Mouse (Mus musculus): ENCODE measurements around the gene 1700034I23Rik. TPM values are rescaled to one million over a fixed set of nuclear protein-coding genes. Genes with fewer than 3 reads are reported as not detected.
"Not testable (repeated sequence)": the region's sequence is repeated elsewhere in the genome, so short reads cannot be mapped to it uniquely, and the experiment has no call there.

Gene 1700034I23Rik
- under 1 TPM in 1 of 2 experiments, not detected in 1; 0.11 TPM for total RNA-seq (2021)
- long read RNA-seq, experiment 1 = 0 reads
- long read RNA-seq, experiment 2, partial matches to known transcripts = 0 of 1 reads
- long read RNA-seq, experiment 2, other reads (novel, unspliced or antisense) = 0 of 1 reads

DNA sequence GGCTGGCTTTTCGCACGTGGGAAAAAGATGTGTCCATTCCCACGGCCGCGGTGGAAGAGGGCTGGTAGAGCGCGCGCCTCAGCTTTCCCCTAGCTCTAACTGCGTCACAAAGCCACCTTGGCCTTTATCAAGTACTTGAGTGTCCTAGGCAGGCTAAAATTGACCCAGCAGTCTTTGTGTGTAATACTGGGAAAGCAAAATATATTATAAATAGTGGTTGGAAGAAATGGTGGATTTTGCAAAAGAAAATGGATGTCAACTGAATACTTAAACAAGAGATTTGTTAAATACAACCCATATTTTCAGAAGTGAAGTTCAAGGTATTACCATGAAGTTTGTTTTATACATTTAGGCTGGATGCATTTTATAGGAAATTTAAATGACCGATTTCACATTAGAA lies at the start of gene 1700034I23Rik:
1700034I23Rik (minus strand) TSS at position 101 of the 400 bp plus-strand sequence.
- intact Hi-C loops (cut with DNase I); H3K4me3 ChIP-seq; DNase-seq; H3K27ac ChIP-seq: not testable (repeated sequence)

DNA sequence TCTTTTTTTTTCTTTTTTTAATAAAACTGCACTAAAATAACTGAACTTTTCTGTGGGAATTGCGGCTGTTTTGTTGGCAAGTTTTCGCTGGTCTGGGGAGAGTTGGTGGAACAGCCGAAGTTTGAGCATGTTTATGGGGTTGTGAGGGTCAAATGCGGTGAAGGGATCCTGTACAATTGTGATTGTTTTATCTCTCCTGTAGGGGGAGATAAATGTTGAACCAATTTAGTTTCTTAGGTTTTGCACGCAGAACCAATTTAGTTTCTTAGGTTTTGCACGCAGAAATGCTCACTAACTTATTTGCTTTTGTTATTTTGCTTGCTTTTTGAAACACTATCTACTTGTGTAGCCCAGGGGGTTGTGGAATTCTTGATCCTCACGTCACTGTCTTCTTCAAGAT lies 49.0 kb upstream of the 1700034I23Rik start:
- intact Hi-C loops (cut with DNase I) = no loop called here
- peak; percentile 54 for TF ChIP-seq CTCF (IDR thresholded peaks at IDR 0.05)
- Histone ChIP-seq H3K4me3 (peak overlapping the region; percentile 92), H3K27ac (peak overlapping the region; percentile 96)
- no peak for DNase-seq

DNA sequence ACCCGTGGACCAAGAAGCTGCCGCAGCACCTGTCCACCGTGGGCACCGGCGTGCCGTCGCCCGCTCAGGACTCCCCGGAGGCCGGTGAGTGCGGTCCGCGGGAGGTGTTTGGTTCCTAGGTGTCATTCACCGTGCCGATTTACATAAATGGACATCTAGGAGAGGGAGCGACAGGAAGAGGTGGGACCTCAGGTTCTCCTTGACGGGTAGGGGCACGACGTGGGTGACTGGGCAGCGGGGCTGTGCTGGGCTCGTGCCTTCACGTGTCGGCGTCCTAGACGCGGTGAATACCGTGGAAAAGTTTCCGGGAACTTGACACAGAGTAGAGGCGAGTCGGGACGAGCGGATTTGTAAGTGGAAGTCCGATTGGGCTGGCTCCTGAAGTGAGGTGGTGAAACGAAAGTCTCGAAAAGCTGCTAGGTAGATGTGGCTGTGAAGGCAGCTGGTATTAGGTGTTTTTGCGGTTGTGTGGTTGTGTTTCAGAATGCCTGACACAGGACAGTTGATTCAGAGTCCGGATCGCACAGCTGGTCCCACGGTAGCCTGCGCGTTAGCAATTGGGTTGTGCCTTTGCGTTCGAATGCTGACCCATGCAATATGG lies 48.4 kb upstream of the 1700034I23Rik start:
- no peak for TF ChIP-seq CTCF (IDR thresholded peaks at IDR 0.05)
- Histone ChIP-seq H3K27ac (peak overlapping the region; percentile 96), H3K4me3 (peak overlapping the region; percentile 92)
- peak; percentile 80 for DNase-seq
- intact Hi-C loops (cut with DNase I) = no loop called here

DNA sequence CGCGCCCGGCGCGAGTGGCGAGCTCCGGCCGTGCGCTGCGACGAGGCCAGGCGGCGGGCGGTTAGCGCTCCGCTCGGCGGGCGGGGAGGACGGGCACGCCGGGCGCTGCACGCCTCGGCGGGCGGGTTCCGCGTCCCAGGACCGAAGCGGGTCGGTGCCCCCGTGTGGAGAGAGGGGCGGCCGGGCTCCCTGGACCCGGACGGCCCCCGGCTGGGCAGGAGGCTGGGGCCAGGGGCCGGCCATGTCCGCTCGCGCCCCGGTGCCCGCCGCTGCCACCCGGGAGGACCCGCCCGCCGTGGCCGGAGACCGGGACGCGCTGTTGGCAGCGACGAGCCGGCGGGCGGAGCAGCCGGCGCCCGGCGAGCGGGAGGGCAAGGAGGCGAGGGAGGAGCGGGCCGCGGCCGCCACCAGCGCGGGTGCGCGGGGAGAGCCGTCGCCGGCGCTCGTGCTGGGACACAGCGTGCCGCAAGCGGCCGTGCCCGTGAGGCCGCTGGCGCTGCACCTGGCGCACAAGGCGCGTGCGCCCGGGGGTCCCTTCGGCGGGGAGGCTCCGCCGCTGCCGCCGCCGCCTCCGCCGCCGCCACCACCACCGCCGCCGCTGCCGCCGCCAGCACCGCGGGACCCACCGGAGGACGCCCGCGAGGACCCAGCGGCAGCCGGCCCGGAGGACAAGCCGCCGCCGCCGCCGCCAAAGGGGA lies 47.7 kb upstream of the 1700034I23Rik start:
- H3K27ac ChIP-seq = peak overlapping the region; percentile 96
- TF ChIP-seq CTCF (IDR thresholded peaks at IDR 0.05) = no peak
- peak; percentile 81 for DNase-seq
- intact Hi-C loops (cut with DNase I) = loop anchor here (2.0 to 5.0 kb wide), 2 partner anchors 43 to 55 kb away; no protein-coding TSS in a partner anchor
- peak overlapping the region; percentile 92 for H3K4me3 ChIP-seq

DNA sequence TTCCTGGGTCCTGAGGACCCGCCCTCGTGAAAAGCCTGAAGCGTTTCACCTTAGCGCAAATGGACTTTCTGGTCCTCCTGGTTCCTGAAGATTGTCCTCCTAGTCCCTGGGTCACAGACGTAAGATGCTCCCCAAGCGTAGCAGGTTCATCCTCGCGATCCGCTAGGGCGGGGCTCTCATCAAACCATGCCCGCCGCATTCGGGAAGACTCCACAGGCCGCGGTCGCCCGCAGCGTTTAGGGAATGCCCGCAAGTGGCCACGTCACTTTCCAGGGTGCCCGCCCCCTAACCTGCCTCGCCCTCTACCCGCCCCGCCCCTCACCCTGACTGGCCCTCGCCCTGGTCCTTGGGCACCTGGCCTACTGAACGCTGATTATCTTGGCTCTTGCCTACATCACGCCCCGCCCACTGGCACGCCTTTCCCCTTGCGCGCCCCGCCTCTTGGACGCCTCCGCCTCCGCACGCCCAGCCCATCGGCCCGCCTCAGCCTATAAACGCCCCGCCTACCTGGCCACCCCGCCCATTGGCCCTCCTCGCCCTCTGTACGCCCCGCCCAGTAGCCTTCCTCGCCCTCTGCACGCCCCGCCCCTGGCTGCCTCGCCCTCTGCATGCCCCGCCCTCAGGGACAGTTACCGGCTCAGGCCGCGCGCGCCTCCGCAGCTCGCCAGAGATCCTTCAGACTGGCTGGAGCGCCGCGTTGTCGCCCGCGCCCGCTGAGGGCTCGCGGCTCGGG lies 47.0 kb upstream of the 1700034I23Rik start, which contains the start of gene Larp1b:
Larp1b (plus strand) TSS at position 659 of the 733 bp plus-strand sequence.
- intact Hi-C loops (cut with DNase I) = loop anchor here (2.0 to 5.0 kb wide), 2 partner anchors 42 to 55 kb away; no protein-coding TSS in a partner anchor

DNA sequence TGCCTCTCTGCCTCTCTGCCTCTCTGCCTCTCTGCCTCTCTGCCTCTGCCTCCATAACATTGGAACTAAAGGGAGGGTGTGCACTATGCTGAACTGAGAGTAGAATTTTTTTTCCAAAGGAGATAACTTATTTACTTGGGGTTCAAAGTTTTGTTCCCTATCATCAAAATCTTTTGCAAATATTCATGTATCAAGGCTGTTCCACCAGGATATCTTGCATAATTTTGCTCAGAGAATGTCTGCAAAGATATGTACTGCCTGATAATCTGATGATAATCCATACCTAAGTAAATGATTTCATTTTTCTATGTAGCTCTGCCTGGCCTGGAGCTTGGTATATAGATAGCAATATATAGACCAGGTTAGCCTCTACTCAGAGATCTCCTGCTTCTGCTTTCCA lies 36.7 kb upstream of the 1700034I23Rik start:
- intact Hi-C loops (cut with DNase I) = no loop called here
- H3K27ac ChIP-seq = no peak overlapping the region
- TF ChIP-seq CTCF (IDR thresholded peaks at IDR 0.05) = no peak
- no peak overlapping the region for H3K4me3 ChIP-seq
- DNase-seq = no peak

More for the DNA sequence above, 47.0 kb upstream of the 1700034I23Rik start, which contains the start of gene Larp1b:
- no peak for TF ChIP-seq CTCF (IDR thresholded peaks at IDR 0.05)
- peak; percentile 100 for DNase-seq
- H3K27ac ChIP-seq = peak within 1 kb of the TSS; percentile 96
- H3K4me3 ChIP-seq = peak within 1 kb of the TSS; percentile 92

DNA sequence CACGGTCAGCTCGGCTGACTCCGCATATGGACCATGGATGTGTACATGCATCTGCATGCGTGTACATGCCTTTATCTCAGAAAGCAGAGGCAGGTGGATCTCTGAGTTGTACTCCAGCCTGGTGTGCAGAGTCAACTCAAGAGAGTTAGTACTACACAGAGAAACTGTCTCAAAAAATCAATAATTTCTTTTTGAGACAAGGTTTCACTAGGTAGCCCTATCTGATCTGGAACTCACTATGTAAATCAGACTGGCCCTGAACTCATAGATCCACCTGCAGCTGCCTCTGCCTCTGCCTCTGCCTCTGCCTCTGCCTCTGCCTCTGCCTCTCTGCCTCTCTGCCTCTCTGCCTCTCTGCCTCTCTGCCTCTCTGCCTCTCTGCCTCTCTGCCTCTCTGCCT lies 36.2 kb upstream of the 1700034I23Rik start:
- intact Hi-C loops (cut with DNase I) = no loop called here
- no peak overlapping the region for H3K27ac ChIP-seq
- DNase-seq = no peak
- H3K4me3 ChIP-seq = no peak overlapping the region
- TF ChIP-seq CTCF (IDR thresholded peaks at IDR 0.05) = no peak

DNA sequence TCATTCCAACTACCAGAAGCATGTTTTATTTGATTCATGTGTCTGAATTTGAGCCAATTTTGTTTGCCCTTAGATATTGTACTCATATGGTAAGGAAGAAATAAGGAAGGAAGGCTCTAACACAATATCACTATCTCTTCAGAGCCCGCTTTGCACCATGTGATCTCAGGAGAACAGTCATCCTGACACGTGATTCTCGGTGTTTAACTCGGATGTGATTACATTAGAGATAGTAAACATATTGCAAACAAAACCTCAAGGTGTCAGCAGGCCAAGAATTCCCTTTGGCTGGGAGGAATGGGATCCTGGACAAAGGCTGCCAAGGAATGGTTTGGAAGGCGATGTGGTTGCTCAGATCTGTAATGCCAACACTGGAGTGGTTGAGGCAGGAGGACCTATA lies 35.8 kb upstream of the 1700034I23Rik start:
- no peak for DNase-seq
- Histone ChIP-seq H3K4me3 (no peak overlapping the region), H3K27ac (no peak overlapping the region)
- TF ChIP-seq CTCF (IDR thresholded peaks at IDR 0.05) = no peak
- intact Hi-C loops (cut with DNase I) = no loop called here

DNA sequence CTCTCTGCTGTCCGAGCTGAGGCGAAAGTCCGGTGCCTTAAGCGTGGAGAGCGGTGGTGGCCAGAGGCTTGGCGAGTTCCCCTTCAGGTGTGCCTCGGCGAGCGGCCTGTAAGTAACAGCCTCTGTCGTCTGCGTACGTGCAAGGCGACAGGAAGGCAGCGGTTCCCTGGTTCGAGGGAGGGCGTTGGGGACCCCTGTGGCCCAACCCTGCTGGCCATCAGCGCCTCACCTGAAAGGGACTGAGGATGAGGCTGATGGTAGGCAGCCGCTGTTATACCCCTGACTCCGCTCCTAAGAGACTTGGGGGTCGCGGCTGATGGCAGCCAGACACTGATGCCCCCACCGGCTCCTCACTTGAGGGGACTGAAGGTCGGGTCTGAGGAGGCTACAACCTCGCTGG lies 8.0 kb downstream of the 1700034I23Rik start:
- Histone ChIP-seq H3K4me3 (peak overlapping the region; percentile 82), H3K27ac (peak overlapping the region; percentile 90)
- intact Hi-C loops (cut with DNase I) = loop anchor here (2.0 kb wide), 1 partner anchor 54 kb away; the partner anchor contains the start of gene Larp1b
- peak; percentile 36 for DNase-seq

DNA sequence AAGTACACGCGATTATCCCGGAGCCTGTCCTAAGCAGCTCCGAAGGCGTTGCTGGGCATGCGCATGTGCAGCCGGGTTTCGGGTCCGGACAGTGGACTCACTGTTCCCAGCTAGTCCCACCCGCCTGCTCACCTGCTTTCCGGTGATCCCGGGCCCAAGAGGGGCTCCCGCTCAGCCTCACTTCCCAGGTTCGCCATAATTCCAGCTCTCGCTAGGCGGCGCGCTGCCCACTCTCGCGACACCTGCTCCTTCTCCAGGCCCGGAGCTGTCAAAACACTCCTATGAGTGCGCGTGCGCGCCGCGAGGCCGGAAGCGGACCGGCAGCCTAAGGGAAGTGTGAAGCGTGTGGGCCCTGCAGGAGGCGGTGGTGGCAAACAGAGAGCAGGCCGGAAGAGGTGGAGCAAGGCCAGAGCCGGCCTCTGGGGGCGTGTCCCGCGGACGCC lies 8.5 kb downstream of the 1700034I23Rik start:
- H3K27ac ChIP-seq = peak overlapping the region; percentile 86
- peak; percentile 99 for DNase-seq
- H3K4me3 ChIP-seq = peak overlapping the region; percentile 82
- peak; percentile 60 for TF ChIP-seq CTCF (IDR thresholded peaks at IDR 0.05)
- intact Hi-C loops (cut with DNase I) = loop anchor here (2.0 kb wide), 1 partner anchor 55 kb away; the partner anchor contains the start of gene Larp1b

DNA sequence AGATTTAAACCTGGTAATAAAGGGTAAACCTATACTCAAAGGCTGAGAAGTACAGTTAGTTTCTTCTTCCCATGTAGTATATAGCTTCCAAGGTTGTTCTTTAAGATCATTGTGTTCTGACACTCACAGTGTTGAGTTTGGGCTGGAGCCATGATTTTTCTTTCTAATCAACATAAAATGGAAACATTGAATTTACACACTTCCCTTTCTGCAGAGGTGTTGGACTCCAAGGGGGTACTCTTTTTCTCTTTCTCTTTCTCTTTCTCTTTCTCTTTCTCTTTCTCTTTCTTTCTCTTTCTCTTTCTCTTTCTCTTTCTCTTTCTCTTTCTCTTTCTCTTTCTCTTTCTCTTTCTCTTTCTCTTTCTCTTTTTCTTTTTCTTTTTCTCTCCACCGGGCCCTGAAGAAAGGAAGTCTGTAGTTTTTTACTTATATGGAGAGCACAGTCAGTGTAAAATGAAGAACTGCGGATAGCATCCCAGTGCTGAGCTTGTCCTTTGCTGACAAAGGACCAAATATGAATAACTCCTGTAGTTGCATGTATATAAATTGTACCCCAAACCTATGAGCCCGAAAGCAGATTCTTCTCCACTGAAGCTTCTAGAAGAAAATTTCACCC lies 49.1 kb downstream of the 1700034I23Rik start:
- H3K4me3 ChIP-seq; intact Hi-C loops (cut with DNase I); H3K27ac ChIP-seq; DNase-seq: not testable (repeated sequence)

Other genes with a start within 250 kb of the 1700034I23Rik start
- gene Slc25a31, start 193.7 kb downstream of the 1700034I23Rik start, total RNA-seq (2021) = not detected
- gene Hspa4l, start 158.0 kb downstream of the 1700034I23Rik start, total RNA-seq (2021) = 10 to 100 TPM in 1 of 2 experiments, 1 to 10 TPM in 1; 5.7 to 10.4 TPM
- gene Plk4, start 102.5 kb downstream of the 1700034I23Rik start, total RNA-seq (2021) = 1 to 10 TPM in 1 of 2 experiments, under 1 TPM in 1; 0.66 to 1.7 TPM
- 10 to 100 TPM; 15.6 to 21.0 TPM for gene Mfsd8, start 55.7 kb downstream of the 1700034I23Rik start, total RNA-seq (2021)
- 10 to 100 TPM; 12.3 to 44.5 TPM for gene Abhd18, start 55.6 kb downstream of the 1700034I23Rik start, total RNA-seq (2021)
- gene Larp1b, start 47.3 kb upstream of the 1700034I23Rik start, total RNA-seq (2021) = 10 to 100 TPM; 69.4 to 78.9 TPM
- 10 to 100 TPM; 18.1 to 20.4 TPM for gene Pgrmc2, start 180.5 kb upstream of the 1700034I23Rik start, total RNA-seq (2021)

Measured in gastrocnemius, adult 2 months (tissue).